Mouse (Mus musculus) liver, embryonic 14.5 days (tissue): ENCODE measurements at regions not wholly inside any gene's neighbourhood (a gene's known extent, or its start where the extent isn't known, plus 50 kb on each side); places are given as distances from the start of the nearest gene placed in this dataset.

Source experiments
- CTCF ChIP-seq: IDR thresholded peaks from 2 replicates; pipeline ENCODE4 v1.5.1; 2016; ENCODE audit warnings: antibody characterized with exemption, low read depth, control low read depth
- EP300 ChIP-seq: IDR thresholded peaks from 2 replicates; pipeline ENCODE4 v1.6.1; 2016; ENCODE audit warnings: antibody characterized with exemption, low read depth

- TF ChIP-seq CTCF (no peak), EP300 (no peak)
Measured at GRCm38 (mm10) chr10:109569798-109570197, 559.0 kb upstream of the Syt1 start.
